Mouse (Mus musculus) neutrophil, adult 5-6 weeks (primary cell): ENCODE results near the gene Knstrn. TPM values are rescaled to one million over a fixed set of nuclear protein-coding genes. Genes with fewer than 3 reads are reported as not detected.

Source experiments
- ATAC-seq: fragments of 151-379, 151-347 bp; 2 replicates; pipeline ENCODE4 v1.8.0; 2017; ENCODE audit warnings: mild to moderate bottlenecking, moderate TSS enrichment; ENCODE audit not compliant: insufficient number of reproducible peaks, poor library complexity, low FRiP score, severe bottlenecking; ENCODE audit errors: extremely low read depth
- total RNA-seq: library from RNA; stranded (forward); fragments of 200-1000 nt; gene quantifications from 2 replicates; pipeline ENCODE4 v1.2.3, GENCODE M21; 2017

The Knstrn gene
- total RNA-seq, 1 experiment from 2014 or later: 13.2 TPM

DNA sequence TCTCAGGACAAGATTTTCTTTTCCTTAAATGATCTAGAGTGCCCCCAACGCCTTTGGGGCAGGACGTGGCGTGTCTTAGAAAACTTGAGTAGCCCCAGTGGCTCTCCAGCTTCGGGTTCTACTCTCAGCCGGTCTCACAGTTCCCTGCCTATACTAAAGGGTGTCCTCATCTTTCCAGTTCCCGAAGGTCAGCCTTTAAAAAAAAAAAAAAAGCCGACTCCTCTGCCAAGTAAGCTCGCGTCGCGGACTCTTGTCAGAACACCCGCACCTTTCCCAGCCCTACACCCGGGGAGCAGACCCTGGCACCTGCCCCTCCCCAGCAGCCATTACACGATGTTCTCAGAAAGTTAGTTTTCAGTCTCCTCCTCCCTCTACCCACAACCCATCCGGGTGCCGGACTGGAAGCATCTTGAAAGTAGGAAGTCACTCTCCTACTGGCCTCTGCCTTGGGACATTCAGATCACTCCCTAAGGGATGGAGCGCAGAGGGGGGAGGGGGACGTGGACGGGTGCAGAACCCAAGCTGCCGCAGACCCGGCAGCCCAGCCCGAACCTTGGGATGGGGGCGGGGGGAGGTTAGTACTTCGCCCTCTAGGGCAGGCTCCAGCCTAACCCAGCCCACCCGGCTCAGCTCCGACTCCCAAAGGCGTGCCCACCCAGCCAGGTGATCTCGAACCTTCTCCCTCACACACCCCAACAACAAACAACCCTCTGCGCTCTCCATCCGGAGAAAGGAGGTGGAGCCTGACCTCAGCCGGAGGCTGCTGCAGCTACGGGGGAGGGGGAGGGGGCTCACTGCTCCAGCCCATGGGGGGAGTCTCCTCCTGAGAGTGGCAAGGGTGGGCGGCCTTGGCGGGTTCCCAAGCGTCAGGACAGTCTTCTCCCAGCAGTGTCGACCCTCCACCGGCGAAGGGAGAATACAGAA, 82.4 kb downstream of the Knstrn start:
- ATAC-seq: no peak

GRCm38 (mm10) chr2:118896914-118897291, 83.1 kb downstream of the Knstrn start:
- peak; percentile 23; the same call in 1 of the 2 replicates for ATAC-seq

GRCm38 (mm10) chr2:118897392-118897791, 83.6 kb downstream of the Knstrn start:
- no peak for ATAC-seq

GRCm38 (mm10) chr2:118897808-118898207, 84.0 kb downstream of the Knstrn start:
- ATAC-seq: no peak

- ATAC-seq: no peak
Measured at GRCm38 (mm10) chr2:118898771-118899170, 85.0 kb downstream of the Knstrn start.

- no peak for ATAC-seq
Measured at GRCm38 (mm10) chr2:118899306-118899705, 85.5 kb downstream of the Knstrn start.

GRCm38 (mm10) chr2:118899981-118900825, 86.4 kb downstream of the Knstrn start, which contains the start of gene Bahd1:
TSS of gene Bahd1 (plus strand) at chr2:118900377.
- ATAC-seq: no peak

DNA sequence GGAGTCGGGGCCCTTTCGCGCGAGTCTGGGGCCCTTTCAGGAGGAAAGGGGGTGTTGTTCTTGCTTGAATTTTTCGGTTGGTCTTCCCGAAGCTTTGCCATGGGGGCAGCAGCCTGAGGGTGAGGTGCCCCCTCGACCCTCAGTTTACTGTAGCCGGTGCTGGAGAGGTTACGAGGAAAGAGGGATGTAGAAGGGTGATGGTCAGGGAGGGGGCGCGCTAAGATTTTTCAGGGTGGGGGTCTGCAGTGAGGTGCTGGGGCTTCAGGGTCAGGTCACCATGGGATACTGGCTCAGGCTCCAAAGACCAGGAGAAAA, 87.0 kb downstream of the Knstrn start:
- no peak for ATAC-seq

DNA sequence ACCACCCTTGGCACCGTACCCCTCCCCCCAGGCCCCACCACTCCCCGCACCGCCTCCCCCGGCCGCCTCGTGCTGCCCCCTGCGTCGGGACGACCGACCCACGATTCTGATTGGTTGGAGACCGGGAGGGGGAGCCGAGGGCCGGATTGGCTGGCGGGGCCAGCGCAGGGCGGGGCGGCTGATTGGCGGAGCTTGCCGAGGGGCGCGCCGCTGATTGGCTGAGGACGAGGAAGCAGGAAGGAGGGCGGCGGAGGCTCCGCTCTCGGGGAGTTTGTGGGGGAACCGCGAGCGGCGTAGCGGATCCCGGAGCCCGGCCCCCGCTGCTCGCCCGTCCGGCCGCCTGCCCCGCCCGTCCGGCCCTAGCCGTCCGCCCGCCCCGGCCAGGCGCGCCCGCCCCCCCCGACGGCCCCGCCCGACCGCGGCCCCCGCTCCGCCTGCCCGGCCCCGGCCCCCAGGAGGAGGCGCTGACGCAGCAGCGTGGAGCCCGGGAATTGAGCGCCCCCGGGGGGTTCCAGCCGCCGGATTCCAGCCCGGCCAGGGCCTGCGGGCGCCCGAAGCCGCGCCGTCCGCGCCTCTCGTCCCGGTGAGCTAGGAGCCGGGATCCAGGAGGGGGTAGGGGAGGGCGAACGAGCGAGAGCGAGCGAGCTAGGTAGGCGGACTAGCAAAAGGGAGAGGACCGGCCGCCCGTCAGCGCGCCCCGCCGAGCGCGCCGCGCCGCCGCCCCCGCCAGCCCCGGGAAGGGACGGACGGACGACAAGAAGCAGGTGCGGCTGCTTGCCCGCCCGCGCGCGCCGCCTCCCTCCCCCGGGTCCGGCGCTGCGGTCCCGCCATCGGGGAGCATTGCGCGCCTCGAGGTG, 87.6 kb downstream of the Knstrn start:
- ATAC-seq: peak; percentile 66

GRCm38 (mm10) chr2:118902051-118903025, 88.5 kb downstream of the Knstrn start:
- ATAC-seq: no peak

- no peak for ATAC-seq
Measured at GRCm38 (mm10) chr2:118903333-118903741, 89.5 kb downstream of the Knstrn start.

Other genes with a start within 250 kb of the Knstrn start
- gene Bub1b, start 215.8 kb upstream of the Knstrn start, total RNA-seq: 3.8 and 5.0 TPM in 2 replicates
- gene Pak6, start 150.7 kb upstream of the Knstrn start, total RNA-seq: 0.23 and 0.25 TPM in 2 replicates
- gene Ankrd63, start 110.0 kb upstream of the Knstrn start, total RNA-seq: 0.74 and 1.2 TPM in 2 replicates
- 87.3 and 90.5 TPM in 2 replicates for gene Plcb2, start 85.6 kb upstream of the Knstrn start, total RNA-seq
- 19.8 and 20.9 TPM in 2 replicates for gene Inafm2, start 68.2 kb upstream of the Knstrn start, total RNA-seq
- gene Ccdc9b, start 51.3 kb upstream of the Knstrn start, total RNA-seq: not detected in 2 replicates
- gene Phgr1, start 41.2 kb upstream of the Knstrn start, total RNA-seq: not detected in 2 replicates
- gene Disp2, start 34.3 kb upstream of the Knstrn start, total RNA-seq: not detected in 2 replicates
- gene Ivd, start 48.0 kb downstream of the Knstrn start, total RNA-seq: 36.6 and 47.0 TPM in 2 replicates
- 15.2 and 16.2 TPM in 2 replicates for gene Bahd1, start 86.4 kb downstream of the Knstrn start, total RNA-seq
- 0.81 and 2.2 TPM in 2 replicates for gene Chst14, start 112.5 kb downstream of the Knstrn start, total RNA-seq
- 9.0 and 10.9 TPM in 2 replicates for gene Ccdc32, start 215.4 kb downstream of the Knstrn start, total RNA-seq
- 5.9 and 7.4 TPM in 2 replicates for gene Rpusd2, start 220.8 kb downstream of the Knstrn start, total RNA-seq
- 4.3 and 4.7 TPM in 2 replicates for gene Knl1, start 233.1 kb downstream of the Knstrn start, total RNA-seq